Mouse (Mus musculus): ENCODE measurements at regions not wholly inside any gene's neighbourhood (a gene's known extent, or its start where the extent isn't known, plus 50 kb on each side); places are given as distances from the start of the nearest gene placed in this dataset.

DNA sequence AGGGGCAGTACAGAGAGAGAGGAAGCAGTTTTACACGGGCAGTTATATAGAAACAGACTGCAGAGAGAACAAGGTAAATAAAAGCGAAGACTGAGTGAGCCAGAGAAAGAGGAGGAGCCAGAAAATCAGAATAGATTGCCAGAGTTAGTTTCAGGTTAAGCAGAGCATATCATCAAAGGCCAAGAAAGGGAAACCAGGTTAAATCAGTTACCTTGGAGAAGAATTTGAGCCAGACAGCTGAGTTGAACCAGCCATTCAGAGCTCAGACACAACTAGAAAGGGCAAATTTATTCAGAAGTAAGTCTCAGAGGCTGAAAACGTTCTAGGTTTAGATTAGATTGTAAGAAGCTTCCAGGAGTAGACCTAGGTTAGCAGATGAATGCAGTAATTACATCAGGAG lies 858.6 kb downstream of the Adgrl3 start:
- 70% methylated on average over 3 of the region's 3 CpGs for WGBS
- no peak overlapping the region for H3K9ac ChIP-seq
- H3K4me1 ChIP-seq = no peaks in the 10 kb centered on the region
- H3K36me3 ChIP-seq (replicated peaks) = no peaks in the 10 kb centered on the region
- ATAC-seq (replicated peaks) = no peak
- H3K9me3 ChIP-seq = no peaks in the 10 kb centered on the region
- no peak overlapping the region for H3K4me3 ChIP-seq
- no peak overlapping the region for H3K4me2 ChIP-seq
- H3K27me3 ChIP-seq (replicated peaks) = no peaks in the 10 kb centered on the region
- H3K27ac ChIP-seq = no peak overlapping the region

- H3K27ac ChIP-seq = no peak overlapping the region
- 78% methylated on average over 6 of the region's 6 CpGs for WGBS
- no peaks in the 10 kb centered on the region for H3K9me3 ChIP-seq
- no peaks in the 10 kb centered on the region for H3K36me3 ChIP-seq (replicated peaks)
- H3K4me2 ChIP-seq = no peak overlapping the region
- no peaks in the 10 kb centered on the region for H3K27me3 ChIP-seq (replicated peaks)
- H3K4me1 ChIP-seq = no peaks in the 10 kb centered on the region
- no peak overlapping the region for H3K9ac ChIP-seq
- H3K4me3 ChIP-seq = no peak overlapping the region
- ATAC-seq (replicated peaks) = no peak
These were observed 873.4 kb downstream of the Adgrl3 start for GRCm38 (mm10) chr5:81893358-81893757.

DNA sequence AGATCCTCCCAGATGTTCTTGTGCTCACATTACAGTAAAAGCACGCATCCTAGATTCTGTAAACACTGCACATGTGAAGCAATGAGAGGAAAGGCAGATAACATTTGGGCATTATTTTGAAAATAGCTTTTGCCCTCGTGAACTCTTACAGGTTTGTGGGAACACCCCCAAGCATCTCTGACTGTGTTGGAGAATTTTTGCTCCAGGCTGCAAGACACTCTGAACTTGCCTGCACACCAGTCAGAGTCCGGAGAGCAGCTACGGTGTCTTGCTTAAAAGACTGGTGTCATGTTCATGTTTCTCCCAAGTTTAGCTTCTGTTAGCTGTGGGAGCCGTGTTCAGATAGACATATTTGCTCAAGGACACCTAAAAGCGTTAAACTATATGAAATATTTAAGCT lies 889.4 kb downstream of the Adgrl3 start:
- H3K36me3 ChIP-seq (replicated peaks) = no peaks in the 10 kb centered on the region
- no peaks in the 10 kb centered on the region for H3K27me3 ChIP-seq (replicated peaks)
- H3K4me1 ChIP-seq = no peaks in the 10 kb centered on the region
- no peak overlapping the region for H3K27ac ChIP-seq
- H3K4me3 ChIP-seq = no peak overlapping the region
- H3K9ac ChIP-seq = no peak overlapping the region
- no peak overlapping the region for H3K4me2 ChIP-seq
- 85% methylated on average over 6 of the region's 6 CpGs for WGBS
- ATAC-seq (replicated peaks) = no peak
- no peaks in the 10 kb centered on the region for H3K9me3 ChIP-seq

GRCm38 (mm10) chr5:81909964-81910363 lies 890.0 kb downstream of the Adgrl3 start:
- H3K36me3 ChIP-seq (replicated peaks) = no peaks in the 10 kb centered on the region
- H3K9me3 ChIP-seq = no peaks in the 10 kb centered on the region
- ATAC-seq (replicated peaks) = no peak
- whole genome bisulfite sequencing = 56% methylated on average over 8 of the region's 8 CpGs
- no peak overlapping the region for H3K27ac ChIP-seq
- no peaks in the 10 kb centered on the region for H3K4me1 ChIP-seq
- H3K27me3 ChIP-seq (replicated peaks) = no peaks in the 10 kb centered on the region
- H3K4me2 ChIP-seq = no peak overlapping the region
- H3K9ac ChIP-seq = no peak overlapping the region
- no peak overlapping the region for H3K4me3 ChIP-seq

DNA sequence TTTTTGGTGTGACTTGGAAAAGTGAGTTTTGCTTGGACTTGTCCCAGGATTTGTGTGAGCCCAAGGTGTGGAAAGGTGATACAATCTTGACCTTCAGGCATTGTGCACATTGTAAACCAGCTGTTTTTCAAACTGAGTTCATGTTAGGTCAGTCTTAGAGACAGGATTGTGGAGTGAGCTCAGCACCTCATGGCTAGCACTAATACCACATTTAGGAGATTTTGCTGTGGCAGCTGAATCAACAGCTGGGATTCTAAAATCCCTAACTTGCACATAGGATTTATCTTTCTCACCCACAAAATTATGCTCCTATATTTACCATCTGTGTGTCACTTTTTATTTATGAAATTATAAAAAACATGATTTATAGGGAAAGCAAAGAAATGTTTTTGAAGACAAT lies 896.7 kb downstream of the Adgrl3 start:
- H3K36me3 ChIP-seq (replicated peaks) = no peaks in the 10 kb centered on the region
- no peak overlapping the region for H3K9ac ChIP-seq
- no peak overlapping the region for H3K27ac ChIP-seq
- no peaks in the 10 kb centered on the region for H3K9me3 ChIP-seq
- no peak overlapping the region for H3K4me2 ChIP-seq
- H3K27me3 ChIP-seq (replicated peaks) = no peaks in the 10 kb centered on the region
- H3K4me3 ChIP-seq = no peak overlapping the region
- no peaks in the 10 kb centered on the region for H3K4me1 ChIP-seq
- no peak for ATAC-seq (replicated peaks)

GRCm38 (mm10) chr5:81940798-81941197 lies 920.9 kb downstream of the Adgrl3 start:
- ATAC-seq (replicated peaks) = no peak
- H3K4me2 ChIP-seq = no peak overlapping the region
- H3K4me1 ChIP-seq = no peaks in the 10 kb centered on the region
- no peaks in the 10 kb centered on the region for H3K36me3 ChIP-seq (replicated peaks)
- H3K9me3 ChIP-seq = no peaks in the 10 kb centered on the region
- WGBS = 85% methylated on average over 5 of the region's 5 CpGs
- H3K27ac ChIP-seq = no peak overlapping the region
- no peak overlapping the region for H3K9ac ChIP-seq
- no peak overlapping the region for H3K4me3 ChIP-seq
- H3K27me3 ChIP-seq (replicated peaks) = no peaks in the 10 kb centered on the region

DNA sequence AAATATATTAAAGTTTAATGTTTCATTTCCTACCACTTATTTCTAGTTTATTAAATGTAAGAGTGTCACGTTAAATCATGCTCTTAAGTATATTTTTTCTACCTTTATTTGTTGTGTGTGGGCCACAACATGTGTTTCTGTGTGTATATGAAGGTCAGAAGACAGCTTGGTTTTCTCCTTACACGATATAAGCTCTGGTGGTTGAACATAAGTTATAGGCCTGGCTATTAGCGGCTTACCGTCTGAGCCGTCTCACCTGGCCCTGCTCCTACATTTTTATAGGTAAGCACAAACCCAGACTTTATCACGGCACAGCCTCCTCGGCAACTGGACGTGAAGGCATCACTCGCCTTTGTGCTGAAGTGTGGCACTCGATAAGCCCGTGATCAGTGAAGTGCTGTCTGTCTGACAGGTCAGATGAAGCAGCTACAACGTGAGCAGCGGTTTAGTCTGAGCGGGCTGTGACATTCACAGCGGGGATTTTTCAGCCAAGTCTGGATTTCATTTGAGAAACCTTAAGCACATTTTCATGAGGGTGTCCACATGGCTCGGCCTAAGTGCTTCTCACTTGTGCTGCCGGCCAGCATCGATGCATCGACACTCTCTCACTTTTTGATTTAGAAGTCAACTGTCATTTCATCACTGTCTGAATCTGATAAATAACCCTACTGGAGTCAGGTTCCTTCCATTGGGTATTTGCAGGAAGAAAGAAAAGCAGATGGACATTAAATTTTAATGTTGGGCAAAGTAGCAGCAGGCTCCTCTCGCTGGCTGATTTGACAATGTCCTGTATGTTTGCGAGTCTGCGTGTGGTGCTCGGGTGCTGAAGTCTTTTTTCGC lies 950.0 kb downstream of the Adgrl3 start:
- Histone ChIP-seq H3K4me2 (peak overlapping the region; percentile 34), H3K4me3 (peak overlapping the region; percentile 10; the same call in 1 of the 2 replicates), H3K27ac (peak overlapping the region; percentile 68), H3K36me3 (replicated peaks) (no peaks in the 10 kb centered on the region), H3K9me3 (no peaks in the 10 kb centered on the region), H3K9ac (no peak overlapping the region), H3K27me3 (replicated peaks) (no peaks in the 10 kb centered on the region), H3K4me1 (no peaks in the 10 kb centered on the region)
- 48% methylated on average over 24 of the region's 24 CpGs for WGBS
- ATAC-seq (replicated peaks) = peak; percentile 85

DNA sequence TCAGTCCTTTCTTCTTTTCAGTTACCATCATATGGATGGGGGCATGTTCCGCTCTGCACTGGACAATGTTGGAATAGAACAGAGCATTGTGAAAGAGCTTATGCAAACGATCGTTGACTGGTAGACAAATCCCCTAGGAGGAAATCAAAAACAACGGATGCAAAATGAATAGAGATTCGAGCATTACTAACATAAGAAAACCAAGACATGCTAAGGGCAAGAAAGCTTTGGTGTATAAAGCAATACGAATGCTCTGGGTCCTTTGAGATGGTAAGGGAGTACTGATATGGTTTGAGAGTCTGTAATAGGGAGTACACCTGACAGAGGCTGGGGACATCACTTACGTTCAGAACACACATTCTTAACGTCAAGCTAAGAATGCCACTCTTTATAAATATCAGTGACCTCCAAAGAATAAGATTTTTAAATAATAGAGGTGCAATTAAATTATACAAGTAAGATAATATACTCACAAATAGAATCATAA lies 950.6 kb downstream of the Adgrl3 start:
- 34% methylated on average over 8 of the region's 8 CpGs for WGBS
- Histone ChIP-seq H3K4me2 (peak overlapping the region; percentile 34), H3K36me3 (replicated peaks) (no peaks in the 10 kb centered on the region), H3K9me3 (no peaks in the 10 kb centered on the region), H3K27me3 (replicated peaks) (no peaks in the 10 kb centered on the region), H3K27ac (peak overlapping the region; percentile 68), H3K9ac (no peak overlapping the region), H3K4me3 (peak overlapping the region; percentile 10; the same call in 1 of the 2 replicates), H3K4me1 (no peaks in the 10 kb centered on the region)
- ATAC-seq (replicated peaks) = peak; percentile 86

DNA sequence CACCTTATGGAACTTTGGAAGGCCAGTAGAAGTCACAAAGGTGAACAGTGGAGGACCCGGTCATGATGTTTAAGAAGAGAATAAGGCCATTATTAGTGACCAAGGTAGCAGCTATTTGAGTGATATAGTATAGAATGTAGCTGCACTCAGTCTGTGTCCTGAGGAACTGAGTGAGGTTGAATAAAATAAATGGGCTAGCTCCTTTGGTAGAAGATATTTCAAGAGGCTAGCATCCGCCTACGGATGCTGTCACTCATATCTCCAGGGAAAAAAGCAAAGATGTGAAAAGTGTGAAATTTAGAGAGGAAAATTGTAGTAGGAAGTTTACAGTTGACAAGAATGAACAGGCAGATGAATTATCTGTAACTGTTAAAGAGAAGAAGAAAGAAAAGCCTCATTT lies 956.6 kb downstream of the Adgrl3 start:
- ATAC-seq (replicated peaks) = no peak
- 93% methylated on average over 3 of the region's 3 CpGs for WGBS
- H3K4me1 ChIP-seq = no peaks in the 10 kb centered on the region
- no peak overlapping the region for H3K4me3 ChIP-seq
- no peak overlapping the region for H3K27ac ChIP-seq
- H3K4me2 ChIP-seq = no peak overlapping the region
- no peaks in the 10 kb centered on the region for H3K27me3 ChIP-seq (replicated peaks)
- H3K9me3 ChIP-seq = no peaks in the 10 kb centered on the region
- no peak overlapping the region for H3K9ac ChIP-seq
- no peaks in the 10 kb centered on the region for H3K36me3 ChIP-seq (replicated peaks)

GRCm38 (mm10) chr5:81983351-81983750 lies 963.4 kb downstream of the Adgrl3 start:
- ATAC-seq (replicated peaks) = no peak
- H3K27me3 ChIP-seq (replicated peaks) = no peaks in the 10 kb centered on the region
- 79% methylated on average over 4 of the region's 4 CpGs for WGBS

DNA sequence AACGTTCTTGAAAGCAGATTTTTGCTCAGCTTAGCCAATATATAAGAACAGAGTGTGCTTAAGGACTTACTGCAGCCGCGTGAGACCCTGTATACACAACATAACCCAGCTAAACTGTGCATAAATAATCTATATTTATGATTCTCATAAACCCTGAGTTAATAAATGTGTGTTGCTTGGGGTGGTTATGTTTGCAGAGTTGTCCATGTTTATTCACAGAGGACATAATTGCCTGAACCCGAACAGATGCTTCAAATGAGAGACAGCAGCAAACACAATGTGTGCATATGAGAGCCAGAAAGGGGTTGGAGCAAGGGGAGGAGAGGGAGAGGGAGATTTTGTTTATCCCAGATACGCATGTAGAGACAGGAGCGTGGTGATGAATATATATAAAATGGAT lies 968.1 kb downstream of the Adgrl3 start:
- H3K9ac ChIP-seq = no peak overlapping the region
- no peaks in the 10 kb centered on the region for H3K36me3 ChIP-seq (replicated peaks)
- H3K27me3 ChIP-seq (replicated peaks) = no peaks in the 10 kb centered on the region
- 81% methylated on average over 6 of the region's 6 CpGs for WGBS
- H3K9me3 ChIP-seq = no peaks in the 10 kb centered on the region
- H3K4me3 ChIP-seq = no peak overlapping the region
- ATAC-seq (replicated peaks) = no peak
- H3K4me2 ChIP-seq = no peak overlapping the region
- H3K27ac ChIP-seq = no peak overlapping the region
- H3K4me1 ChIP-seq = no peaks in the 10 kb centered on the region

More at GRCm38 (mm10) chr5:81983351-81983750, 963.4 kb downstream of the Adgrl3 start:
- H3K9ac ChIP-seq = no peak overlapping the region
- H3K4me2 ChIP-seq = no peak overlapping the region
- no peaks in the 10 kb centered on the region for H3K36me3 ChIP-seq (replicated peaks)
- no peaks in the 10 kb centered on the region for H3K4me1 ChIP-seq
- H3K27ac ChIP-seq = no peak overlapping the region
- no peaks in the 10 kb centered on the region for H3K9me3 ChIP-seq
- no peak overlapping the region for H3K4me3 ChIP-seq

- no peaks in the 10 kb centered on the region for H3K4me1 ChIP-seq
- no peaks in the 10 kb centered on the region for H3K27me3 ChIP-seq (replicated peaks)
- ATAC-seq (replicated peaks) = no peak
- no peaks in the 10 kb centered on the region for H3K9me3 ChIP-seq
- H3K4me2 ChIP-seq = no peak overlapping the region
- H3K9ac ChIP-seq = no peak overlapping the region
- H3K4me3 ChIP-seq = no peak overlapping the region
- H3K27ac ChIP-seq = no peak overlapping the region
- WGBS = 83% methylated on average over 2 of the region's 2 CpGs
- H3K36me3 ChIP-seq (replicated peaks) = no peaks in the 10 kb centered on the region
These were observed 988.0 kb downstream of the Adgrl3 start for GRCm38 (mm10) chr5:82007955-82008354.

GRCm38 (mm10) chr5:82024126-82024525 lies 1004.2 kb downstream of the Adgrl3 start:
- H3K4me3 ChIP-seq = no peak overlapping the region
- H3K9me3 ChIP-seq = no peaks in the 10 kb centered on the region
- no peaks in the 10 kb centered on the region for H3K4me1 ChIP-seq
- H3K9ac ChIP-seq = no peak overlapping the region
- ATAC-seq (replicated peaks) = no peak
- H3K36me3 ChIP-seq (replicated peaks) = no peaks in the 10 kb centered on the region
- H3K27ac ChIP-seq = no peak overlapping the region
- H3K4me2 ChIP-seq = no peak overlapping the region
- WGBS = 9% methylated on average over 4 of the region's 4 CpGs
- no peaks in the 10 kb centered on the region for H3K27me3 ChIP-seq (replicated peaks)

Measured in midbrain, embryonic 15.5 days (tissue).